Mouse (Mus musculus): ENCODE data around the gene Xpnpep3. TPM values are rescaled to one million over a fixed set of nuclear protein-coding genes. Genes with fewer than 3 reads are reported as not detected.

The Xpnpep3 gene
- polyA plus RNA-seq, 1 experiment, result 33.2 TPM

- Histone ChIP-seq H3K27ac (replicated peaks; ENCODE audit: low read depth, low read length) (no peak overlapping the region), H3K4me1 (ENCODE audit: control insufficient read depth, insufficient read depth, insufficient read length, low read length) (peaks cover 2% of the 10 kb centered on the region; the same call in 1 of the 2 replicates), H3K4me3 (ENCODE audit: insufficient read depth, low read depth, low read length) (no peak overlapping the region)
Measured at GRCm38 (mm10) chr15:81482966-81483365, 83.0 kb downstream of the Xpnpep3 start.

GRCm38 (mm10) chr15:81483691-81484090, 83.8 kb downstream of the Xpnpep3 start:
- no peak overlapping the region for H3K4me3 ChIP-seq (ENCODE audit: insufficient read depth, low read depth, low read length)
- H3K27ac ChIP-seq (replicated peaks; ENCODE audit: low read depth, low read length), result no peak overlapping the region
- peaks cover 2% of the 10 kb centered on the region; the same call in 1 of the 2 replicates for H3K4me1 ChIP-seq (ENCODE audit: control insufficient read depth, insufficient read depth, insufficient read length, low read length)

- peaks cover 2% of the 10 kb centered on the region; the same call in 1 of the 2 replicates for H3K4me1 ChIP-seq (ENCODE audit: control insufficient read depth, insufficient read depth, insufficient read length, low read length)
- H3K27ac ChIP-seq (replicated peaks; ENCODE audit: low read depth, low read length), result no peak overlapping the region
- H3K4me3 ChIP-seq (ENCODE audit: insufficient read depth, low read depth, low read length), result no peak overlapping the region
Measured at GRCm38 (mm10) chr15:81485483-81485882, 85.5 kb downstream of the Xpnpep3 start.

GRCm38 (mm10) chr15:81503466-81503865, 103.5 kb downstream of the Xpnpep3 start:
- H3K4me1 ChIP-seq (ENCODE audit: control insufficient read depth, insufficient read depth, insufficient read length, low read length), result no peaks in the 10 kb centered on the region
- no peak overlapping the region for H3K27ac ChIP-seq (replicated peaks; ENCODE audit: low read depth, low read length)
- H3K4me3 ChIP-seq (ENCODE audit: insufficient read depth, low read depth, low read length), result no peak overlapping the region

GRCm38 (mm10) chr15:81503995-81504394, 104.1 kb downstream of the Xpnpep3 start:
- Histone ChIP-seq H3K27ac (replicated peaks; ENCODE audit: low read depth, low read length) (no peak overlapping the region), H3K4me3 (ENCODE audit: insufficient read depth, low read depth, low read length) (no peak overlapping the region), H3K4me1 (ENCODE audit: control insufficient read depth, insufficient read depth, insufficient read length, low read length) (no peaks in the 10 kb centered on the region)

Other genes starting within 250 kb of the Xpnpep3 start
- gene Mrtfa, start 209.4 kb upstream of the Xpnpep3 start, polyA plus RNA-seq (2012; ENCODE audit: insufficient read depth, insufficient read length, missing spikeins), result 2.7 and 3.6 TPM in 2 replicates
- gene Mchr1, start 164.6 kb upstream of the Xpnpep3 start, polyA plus RNA-seq (2012; ENCODE audit: insufficient read depth, insufficient read length, missing spikeins), result not detected in 2 replicates
- 109 and 113 TPM in 2 replicates for gene Slc25a17, start 39.3 kb upstream of the Xpnpep3 start, polyA plus RNA-seq (2012; ENCODE audit: insufficient read depth, insufficient read length, missing spikeins)
- 181 and 325 TPM in 2 replicates for gene St13, start 61 bp upstream of the Xpnpep3 start, polyA plus RNA-seq (2012; ENCODE audit: insufficient read depth, insufficient read length, missing spikeins)
- not detected in 2 replicates for gene Dnajb7, start 8.2 kb downstream of the Xpnpep3 start, polyA plus RNA-seq (2012; ENCODE audit: insufficient read depth, insufficient read length, missing spikeins)
- 124 and 161 TPM in 2 replicates for gene Rbx1, start 66.2 kb downstream of the Xpnpep3 start, polyA plus RNA-seq (2012; ENCODE audit: insufficient read depth, insufficient read length, missing spikeins)
- 14.3 and 15.8 TPM in 2 replicates for gene Ep300, start 185.2 kb downstream of the Xpnpep3 start, polyA plus RNA-seq (2012; ENCODE audit: insufficient read depth, insufficient read length, missing spikeins)